Mouse (Mus musculus): ENCODE measurements at regions not wholly inside any gene's neighbourhood (a gene's known extent, or its start where the extent isn't known, plus 50 kb on each side); places are given as distances from the start of the nearest gene placed in this dataset.

- no peak for TF ChIP-seq E2F4 (IDR thresholded peaks at IDR 0.05; ENCODE audit: borderline replicate concordance, low read depth, low read length)
- no peak for TF ChIP-seq POLR2A (IDR thresholded peaks at IDR 0.05; ENCODE audit: control insufficient read depth in 1 of 2, insufficient read depth in 1 of 2, low read depth in 1 of 2, low read length in 2 of 2, poor library complexity in 1 of 2)
- no peak for TF ChIP-seq ZMIZ1 (IDR thresholded peaks at IDR 0.05; ENCODE audit: low read depth, low read length)
- TF ChIP-seq CTCF (IDR thresholded peaks at IDR 0.05 in 2 of 3, conservative IDR thresholded peaks at IDR 0.05 in 1 of 3; ENCODE audit: control insufficient read depth in 1 of 3, insufficient read depth in 1 of 3, low read depth in 2 of 3, low read length in 3 of 3, poor library complexity in 1 of 3, severe bottlenecking in 1 of 3): no peak
Observed at GRCm38 (mm10) chr1:164631679-164632078, 164.8 kb upstream of the Dpt start.

Data from MEL (cell line).